Mouse (Mus musculus) embryonic fibroblast, embryonic 13.5 days (primary cell): ENCODE data around the gene Unk.

ENCODE experiments used
- CTCF ChIP-seq: IDR thresholded peaks from 2 replicates; pipeline ENCODE4 v1.5.1; 2011; ENCODE audit warnings: mild to moderate bottlenecking, control low read depth, low read length, moderate library complexity, borderline replicate concordance; ENCODE audit not compliant: insufficient read depth
- POLR2A ChIP-seq: IDR thresholded peaks from 2 replicates; pipeline ENCODE4 v1.6.1; 2011; ENCODE audit warnings: low read depth, mild to moderate bottlenecking, control low read depth, low read length, moderate library complexity

DNA sequence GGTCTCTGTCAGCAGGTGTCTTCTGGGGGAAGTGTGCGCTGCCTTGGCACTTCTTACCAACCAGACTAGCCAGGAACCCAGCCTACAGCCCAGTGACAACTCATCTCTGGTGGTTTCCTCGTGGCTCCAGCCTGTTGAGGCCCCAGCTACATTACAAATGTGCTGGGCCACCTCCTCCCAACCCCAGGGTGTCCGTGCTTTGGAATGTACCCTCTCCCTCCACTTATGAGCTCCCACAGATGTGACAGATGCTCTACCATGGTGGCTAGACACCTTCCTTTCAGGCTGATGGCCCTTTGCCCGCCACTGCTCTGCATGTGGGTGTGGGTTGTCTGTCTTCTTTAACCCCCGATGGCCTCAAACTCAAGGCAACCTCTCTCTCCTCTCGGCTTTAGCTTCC is 28.4 kb upstream of the Unk start:
- TF ChIP-seq CTCF: no peak
- TF ChIP-seq POLR2A: no peak
